Mouse (Mus musculus) ES-E14 (cell line): ENCODE results near the gene Ctc1. TPM values are rescaled to one million over a fixed set of nuclear protein-coding genes. Genes with fewer than 3 reads are reported as not detected.
"Not testable (repeated sequence)": the region's sequence is repeated elsewhere in the genome, so short reads cannot be mapped to it uniquely, and the experiment has no call there.

Experiments
- DNase-seq: peaks from one replicate; pipeline ENCODE4 v3.0.0-alpha.2; 2013; ENCODE audit warnings: low read depth, low spot score
- H3K27ac ChIP-seq: 2 replicates; pipeline ENCODE4 v1.5.1; 2012; ENCODE audit warnings: low read depth, mild to moderate bottlenecking, low read length, moderate library complexity, mixed read lengths; ENCODE audit not compliant: poor library complexity, insufficient read depth, severe bottlenecking
- H3K36me3 ChIP-seq: 2 replicates; pipeline ENCODE4 v1.6.1; 2012; ENCODE audit warnings: mild to moderate bottlenecking, low read length, moderate library complexity, mixed read lengths; ENCODE audit not compliant: control insufficient read depth, poor library complexity, insufficient read depth, severe bottlenecking
- H3K4me1 ChIP-seq, 2 experiments: fragments of 150-350 bp in 1 of 2; sonication (generic) in 1 of 2; 2 replicates each; pipeline ENCODE4 v1.6.1; 2012; ENCODE audit warnings: low read length in 2 of 2, mild to moderate bottlenecking in 1 of 2, mixed read lengths in 1 of 2; ENCODE audit not compliant: control insufficient read depth in 2 of 2, insufficient read depth in 2 of 2, poor library complexity in 1 of 2
- H3K4me3 ChIP-seq, 2 experiments: fragments of 150-350 bp in 1 of 2; sonication (generic) in 1 of 2; 2 replicates each; pipeline ENCODE4 v1.5.1; 2012; ENCODE audit warnings: low read length in 2 of 2, low read depth in 1 of 2, mild to moderate bottlenecking in 1 of 2, mixed read lengths in 1 of 2; ENCODE audit not compliant: insufficient read depth in 1 of 2, poor library complexity in 1 of 2, severe bottlenecking in 1 of 2
- H3K9ac ChIP-seq: 2 replicates; pipeline ENCODE4 v1.6.1; 2012; ENCODE audit warnings: low read depth, mild to moderate bottlenecking, low read length, mixed read lengths; ENCODE audit not compliant: poor library complexity, insufficient read depth, severe bottlenecking
- H3K9me3 ChIP-seq: fragments of 150-350 bp; sonication (generic); 2 replicates; pipeline ENCODE4 v1.6.1; 2012; ENCODE audit warnings: low read depth, mild to moderate bottlenecking, low read length; ENCODE audit not compliant: control insufficient read depth, insufficient read depth
- CHD2 ChIP-seq: IDR thresholded peaks from 2 replicates; pipeline ENCODE4 v1.6.1; 2014; ENCODE audit warnings: mild to moderate bottlenecking, low read depth, low read length, inconsistent platforms
- HCFC1 ChIP-seq: IDR thresholded peaks from 2 replicates; pipeline ENCODE4 v1.6.1; 2012; ENCODE audit warnings: low read length, inconsistent platforms, borderline replicate concordance; ENCODE audit not compliant: insufficient read depth
- MAFK ChIP-seq: IDR thresholded peaks from 2 replicates; pipeline ENCODE4 v1.6.1; 2014; ENCODE audit warnings: mild to moderate bottlenecking, low read depth, low read length, inconsistent platforms; ENCODE audit not compliant: insufficient read depth
- ZC3H11A ChIP-seq: IDR thresholded peaks from 2 replicates; pipeline ENCODE4 v1.6.1; 2012; ENCODE audit warnings: low read depth, mild to moderate bottlenecking, inconsistent platforms, low read length, borderline replicate concordance
- ZNF384 ChIP-seq: IDR thresholded peaks from 2 replicates; pipeline ENCODE4 v1.6.1; 2012; ENCODE audit warnings: low read depth, low read length, inconsistent platforms
- in situ Hi-C, 2 experiments: fragments of 600-800 bp; cut with MboI; formaldehyde crosslinking; loops; one replicate each; pipeline ENCODE4 v1.15.1; 2025; ENCODE audit warnings: low sequenced_read_pairs in 2 of 2, inconsistent platforms in 1 of 2; ENCODE audit not compliant: unreplicated experiment in 2 of 2
- total RNA-seq: library from RNA; depleted of rRNA; stranded (reverse); fragments of 300-350 nt; gene quantifications from 2 replicates; pipeline ENCODE4 v1.2.3, GENCODE M21; 2012

Ctc1 gene
- total RNA-seq, 1 experiment = 50.9 TPM

DNA sequence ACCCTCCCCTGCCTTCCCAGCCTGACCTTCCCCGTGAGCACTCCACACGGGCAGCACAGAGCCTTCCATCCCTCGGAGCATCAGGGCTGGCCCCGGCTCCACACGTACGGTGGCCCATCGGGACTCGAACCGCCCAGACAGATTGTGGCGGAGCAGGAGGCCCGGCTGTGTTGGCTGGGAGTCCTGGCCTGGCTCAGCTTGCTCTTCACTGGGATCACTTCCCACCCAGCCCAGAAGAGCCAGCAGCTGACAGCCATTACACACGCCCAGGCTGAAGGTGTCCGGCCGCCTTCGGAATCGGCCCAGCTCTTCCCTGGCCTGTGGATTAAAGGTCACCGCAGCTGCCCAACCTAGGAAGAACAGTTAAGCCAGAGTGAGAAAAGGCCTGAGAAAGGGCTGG, 27.4 kb upstream of the Ctc1 start:
- no peaks in the 10 kb centered on the region for H3K4me1 ChIP-seq
- TF ChIP-seq ZC3H11A (no peak), CHD2 (no peak), HCFC1 (no peak), MAFK (no peak), ZNF384 (no peak)
- H3K9ac ChIP-seq = peak overlapping the region; percentile 7; the same call in 1 of the 2 replicates
- H3K36me3 ChIP-seq = peaks cover 61% of the 10 kb centered on the region
- no peaks in the 10 kb centered on the region for H3K9me3 ChIP-seq
- no peak overlapping the region for H3K4me3 ChIP-seq
- H3K27ac ChIP-seq = no peak overlapping the region; the same call in 1 of the 2 replicates
- DNase-seq = no peak
- in situ Hi-C loops = loop anchor here in 1 of 2 experiments (5.0 kb wide), 1 partner anchor 81 kb away; no protein-coding TSS in a partner anchor

DNA sequence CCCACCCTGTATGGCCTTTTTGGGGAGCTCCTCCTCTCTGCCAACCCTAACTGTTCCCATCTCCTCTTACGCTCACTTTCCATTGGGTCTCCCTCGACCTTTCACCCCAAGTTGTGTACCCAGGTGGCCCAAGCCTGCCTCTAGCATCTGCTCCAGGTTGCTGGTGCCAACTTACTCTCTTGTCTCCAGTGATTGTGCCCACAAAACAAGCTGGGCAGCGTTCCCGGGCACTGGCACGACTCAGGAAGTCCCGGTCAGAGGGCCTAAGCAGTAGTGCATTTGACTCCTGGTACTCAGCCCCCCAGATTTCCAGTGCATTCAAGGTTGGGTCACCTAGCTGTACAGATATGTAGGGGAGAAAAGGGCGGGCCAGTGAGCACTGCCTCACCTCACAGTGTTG, 22.6 kb upstream of the Ctc1 start:
- in situ Hi-C loops = no loop called here

DNA sequence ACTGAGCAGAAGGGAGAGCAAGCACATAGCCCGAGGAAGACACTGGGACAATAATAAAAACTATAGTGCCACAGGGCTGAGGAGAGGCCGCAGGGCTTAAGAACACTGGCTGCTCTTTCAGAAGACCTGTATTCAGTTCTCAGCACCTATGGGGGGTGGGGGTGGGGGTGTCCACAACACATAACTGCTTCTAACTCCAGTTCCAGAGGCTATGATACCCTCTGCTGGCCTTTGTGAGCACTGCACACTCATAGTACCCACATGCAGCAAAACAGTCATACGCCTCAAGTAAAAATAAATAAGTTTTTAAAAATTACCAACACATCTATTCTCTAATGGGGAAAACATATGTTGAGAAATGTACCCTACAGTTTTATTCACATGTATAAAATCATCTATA, 21.3 kb upstream of the Ctc1 start:
- no peak overlapping the region for H3K27ac ChIP-seq
- no peaks in the 10 kb centered on the region for H3K4me1 ChIP-seq
- no peak overlapping the region for H3K4me3 ChIP-seq
- no peak overlapping the region for H3K9ac ChIP-seq
- no peaks in the 10 kb centered on the region for H3K9me3 ChIP-seq
- no peak for DNase-seq
- H3K36me3 ChIP-seq = peaks cover 84% of the 10 kb centered on the region
- TF ChIP-seq MAFK (no peak), CHD2 (no peak), ZC3H11A (no peak), HCFC1 (no peak), ZNF384 (no peak)
- in situ Hi-C loops = no loop called here

More for the DNA sequence above, 22.6 kb upstream of the Ctc1 start:
- H3K4me1 ChIP-seq = no peaks in the 10 kb centered on the region
- peaks cover 78% of the 10 kb centered on the region for H3K36me3 ChIP-seq
- no peak overlapping the region for H3K9ac ChIP-seq
- no peaks in the 10 kb centered on the region for H3K9me3 ChIP-seq
- no peak for DNase-seq
- TF ChIP-seq ZNF384 = no peak
- H3K4me3 ChIP-seq = no peak overlapping the region
- H3K27ac ChIP-seq = no peak overlapping the region

DNA sequence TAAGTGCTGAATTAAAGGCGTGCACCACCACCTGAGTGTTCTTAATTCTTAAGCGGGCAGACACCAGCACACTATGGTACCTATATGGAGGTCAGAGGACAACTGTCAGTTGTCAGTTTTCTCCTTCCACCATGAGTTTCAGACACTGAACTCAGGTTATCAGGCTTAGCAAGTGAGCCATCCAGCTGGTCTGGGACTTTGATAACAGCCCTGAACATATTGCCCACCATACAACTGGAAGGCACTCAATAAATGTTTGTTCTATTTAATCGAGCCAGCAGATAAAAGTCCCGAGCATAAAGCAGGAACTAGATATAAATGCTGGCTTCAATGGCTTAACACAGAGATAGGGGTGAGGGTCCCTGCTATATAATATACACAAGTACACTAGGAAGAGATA, 18.6 kb upstream of the Ctc1 start:
- no peak overlapping the region for H3K4me3 ChIP-seq
- in situ Hi-C loops = no loop called here
- no peak for DNase-seq

DNA sequence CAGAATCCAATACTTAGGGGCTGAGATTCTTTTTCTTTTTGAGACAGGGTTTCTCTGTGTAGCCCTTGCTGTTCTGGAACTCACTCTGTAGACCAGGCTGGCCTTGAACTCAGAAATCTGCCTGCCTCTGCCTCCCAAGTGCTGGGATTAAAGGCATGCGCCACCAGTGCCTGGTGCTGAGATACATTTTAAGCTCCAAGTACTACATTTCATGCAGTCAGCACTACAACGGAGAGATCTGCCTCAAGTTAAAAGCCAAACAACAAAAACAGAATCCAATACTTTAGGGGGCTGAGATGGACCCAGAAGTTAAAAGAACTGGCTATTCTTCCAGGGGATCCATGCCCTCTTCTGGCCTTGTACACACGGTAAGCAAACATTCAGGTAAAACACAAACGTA, 12.9 kb upstream of the Ctc1 start:
- H3K9me3 ChIP-seq, in situ Hi-C loops, DNase-seq, H3K27ac ChIP-seq, H3K4me1 ChIP-seq, H3K9ac ChIP-seq, H3K4me3 ChIP-seq: not testable (repeated sequence)
- H3K36me3 ChIP-seq = peaks cover 69% of the 10 kb centered on the region

More for the DNA sequence above, 18.6 kb upstream of the Ctc1 start:
- Histone ChIP-seq H3K36me3 (peaks cover 84% of the 10 kb centered on the region), H3K27ac (no peak overlapping the region), H3K9ac (no peak overlapping the region), H3K4me1 (no peaks in the 10 kb centered on the region), H3K9me3 (no peaks in the 10 kb centered on the region)
- TF ChIP-seq ZC3H11A (no peak), ZNF384 (no peak), HCFC1 (no peak), CHD2 (no peak), MAFK (no peak)
